Mouse (Mus musculus) thymus, adult 2 months (tissue): Measurements from ENCODE around the gene Slc23a4.

Experiments used
- CTCF ChIP-seq: fragments of 200-500 bp; IDR thresholded peaks from 2 replicates; pipeline ENCODE4 v1.5.1; 2012; ENCODE audit warnings: mild to moderate bottlenecking, control low read depth, low read length, moderate library complexity, borderline replicate concordance; ENCODE audit not compliant: control insufficient read depth, poor library complexity, insufficient read depth; ENCODE audit errors: extremely low read depth
- POLR2A ChIP-seq: fragments of 200-500 bp; IDR thresholded peaks from 2 replicates; pipeline ENCODE4 v1.6.1; 2012; ENCODE audit warnings: mild to moderate bottlenecking, low read length, control low read depth, moderate library complexity; ENCODE audit not compliant: control insufficient read depth, poor library complexity, insufficient read depth; ENCODE audit errors: extremely low read depth

DNA sequence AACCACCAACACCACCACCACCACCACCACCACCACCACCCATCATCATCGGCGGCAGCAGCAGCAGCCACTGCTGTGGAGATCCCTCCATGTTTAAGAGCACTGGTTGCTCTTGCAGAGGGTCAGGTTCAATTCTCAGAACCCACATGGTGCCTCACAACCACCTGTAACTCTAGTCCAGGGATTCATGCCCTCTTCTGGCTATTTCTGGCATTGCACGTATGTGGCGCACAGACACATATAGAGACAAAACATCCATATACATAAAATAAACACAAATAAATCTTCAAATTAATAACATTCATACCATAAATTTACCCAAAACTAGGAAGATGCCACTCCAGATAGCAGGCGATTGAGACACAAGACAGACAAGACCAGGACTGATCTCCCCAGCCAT, 22.5 kb upstream of the Slc23a4 start:
- no peak for TF ChIP-seq CTCF
- no peak for TF ChIP-seq POLR2A
